Mouse (Mus musculus): ENCODE results near the gene Plbd2.
A peak's percentile ranks its signal among the peaks of the same experiment; 100 is the strongest.

The Plbd2 gene

DNA sequence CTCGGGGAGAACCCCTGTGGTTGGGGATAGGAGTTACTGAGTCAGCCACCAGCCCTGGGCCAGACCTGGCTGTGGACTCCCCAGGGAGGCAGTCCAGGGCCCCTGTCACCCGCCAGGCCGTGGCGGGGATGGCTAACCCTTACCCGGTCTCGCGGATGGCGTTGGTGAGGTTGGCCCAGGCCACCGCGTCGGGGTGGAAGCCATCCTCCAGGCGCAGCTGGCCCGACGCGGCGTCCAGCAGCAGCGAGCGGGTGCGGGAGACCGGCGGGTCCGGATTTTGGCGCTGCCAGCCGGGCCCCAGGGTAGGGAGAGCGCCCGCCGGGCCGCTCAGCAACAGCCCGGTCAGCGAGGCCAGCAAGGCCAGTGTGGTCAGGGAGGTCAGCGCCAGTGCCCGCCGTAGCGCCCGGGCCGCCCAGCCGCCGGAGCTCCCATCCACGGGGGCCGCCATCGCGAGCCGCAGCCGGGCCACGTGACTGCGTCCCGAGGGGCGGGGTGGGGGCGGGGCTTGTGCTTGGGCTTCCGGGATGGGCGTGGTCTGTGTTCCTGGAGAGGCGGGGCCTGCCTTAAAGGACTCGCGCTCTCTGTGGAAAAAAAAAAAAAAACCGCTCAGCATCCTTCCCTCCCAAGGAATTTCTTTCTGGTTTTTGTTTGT, at the start of gene Plbd2:
TSS of gene Plbd2 (minus strand) at position 482 of the 652 bp plus-strand sequence.
- peak; percentile 86 to 88 for DNase-seq

DNA sequence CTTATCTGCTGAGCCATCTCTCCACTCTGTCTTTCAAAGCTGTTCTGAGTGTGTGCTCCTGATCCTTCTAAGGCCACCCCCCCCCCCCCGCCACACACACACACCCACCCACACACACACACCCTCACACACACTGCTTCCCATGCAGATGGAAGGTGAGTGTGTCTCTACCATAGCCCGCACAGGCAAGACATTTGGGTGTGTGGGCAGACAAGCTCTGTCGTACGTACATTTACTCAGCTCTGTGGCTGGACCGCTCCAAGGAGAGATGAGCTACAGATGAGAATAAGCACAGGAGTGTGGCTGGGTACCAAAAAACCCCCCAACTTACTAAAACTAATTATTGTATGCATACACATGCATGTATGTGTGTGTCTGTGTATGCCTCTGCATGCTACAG, 47.2 kb upstream of the Plbd2 start:
- DNase-seq = no peak

DNA sequence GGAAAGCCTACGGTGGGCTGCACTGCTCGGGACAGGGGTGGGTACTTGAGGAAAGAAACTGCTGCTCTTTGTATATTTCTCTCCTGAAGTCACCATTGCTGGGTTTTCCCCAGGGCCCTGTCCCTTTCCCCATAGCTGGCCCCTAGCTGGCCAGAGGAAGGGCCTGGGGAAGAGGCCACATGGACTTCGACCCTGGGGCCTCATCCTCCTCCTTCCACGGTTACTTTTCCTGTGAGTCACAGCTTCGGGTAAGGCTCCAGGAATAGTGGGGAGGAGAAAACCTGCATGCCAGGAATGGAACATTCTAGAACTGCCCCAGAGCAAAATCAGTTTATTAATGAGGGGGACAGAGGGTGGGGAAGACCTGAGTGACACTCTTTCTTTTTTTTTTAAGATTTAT, 46.7 kb upstream of the Plbd2 start:
- DNase-seq = no peak

DNA sequence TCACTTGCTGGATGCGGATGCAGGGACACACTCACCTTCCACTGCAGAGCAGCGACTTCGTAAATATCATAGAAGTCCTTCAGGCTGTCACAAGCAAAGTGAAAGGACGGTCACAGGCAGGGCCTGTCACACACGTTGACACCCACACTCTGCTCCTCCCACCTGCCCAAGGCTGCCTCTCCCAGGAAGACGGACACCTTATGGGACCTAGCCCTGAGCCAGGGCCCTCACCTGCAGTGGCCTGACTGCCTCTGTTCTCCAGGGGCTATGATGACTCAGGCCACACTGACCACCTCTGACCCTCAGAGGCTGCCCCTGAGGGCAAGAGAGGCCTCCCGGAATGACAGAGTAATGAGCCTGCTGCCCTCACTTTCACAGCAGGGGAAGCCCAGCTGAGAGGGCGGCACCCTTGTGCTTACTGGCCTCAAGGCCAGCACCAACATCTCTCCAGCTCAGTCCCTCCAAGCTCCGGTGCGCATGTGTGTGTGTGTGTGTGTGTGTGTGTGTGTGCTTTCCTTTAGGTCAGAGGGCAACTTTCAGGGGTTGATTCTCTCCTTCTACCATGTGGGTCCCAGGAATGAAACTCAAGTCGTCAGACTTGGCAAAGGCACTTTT, 44.9 kb upstream of the Plbd2 start:
- DNase-seq = no peak

DNA sequence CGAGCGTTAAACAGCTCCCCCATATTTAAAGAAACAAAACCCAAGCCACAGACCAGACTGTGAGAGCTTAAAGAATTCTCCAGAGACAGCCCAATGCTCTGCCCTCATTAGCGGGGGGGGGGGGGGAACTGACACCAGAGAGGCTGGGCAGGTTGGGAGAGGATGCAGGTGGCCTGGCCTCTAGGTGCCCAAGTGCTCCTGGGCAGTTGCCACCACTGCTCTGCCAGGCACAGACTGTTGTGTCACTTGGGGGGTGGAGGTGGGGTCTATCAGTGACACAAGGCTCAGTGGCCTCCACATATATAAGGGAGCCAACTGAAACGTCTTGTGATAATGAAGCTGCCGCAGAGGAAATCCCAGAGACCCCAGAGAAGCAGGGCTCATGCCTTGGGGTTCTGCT, 33.2 kb upstream of the Plbd2 start:
- peak in 1 of 2 experiments; percentile 44 for DNase-seq

DNA sequence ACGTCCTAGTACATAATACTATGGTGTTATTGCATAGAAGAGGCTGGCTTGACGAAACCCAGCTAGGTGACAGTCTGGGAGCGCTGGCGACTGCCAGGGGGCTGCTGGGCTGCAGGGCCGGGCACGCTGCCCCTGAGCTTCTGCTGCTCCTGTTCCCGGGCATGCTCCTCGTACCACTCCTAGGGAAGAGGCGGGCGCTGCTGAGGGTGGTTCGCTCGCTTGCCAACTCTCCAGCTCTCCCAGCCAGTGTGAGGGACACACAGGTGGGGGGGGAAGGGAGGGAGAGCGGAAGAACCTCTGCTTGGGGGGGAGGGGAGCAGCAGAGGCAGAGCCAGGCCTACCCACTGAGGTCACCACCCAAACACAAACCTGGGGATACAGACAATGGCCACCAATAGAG, 32.6 kb upstream of the Plbd2 start:
- peak; percentile 60 to 64 for DNase-seq

DNA sequence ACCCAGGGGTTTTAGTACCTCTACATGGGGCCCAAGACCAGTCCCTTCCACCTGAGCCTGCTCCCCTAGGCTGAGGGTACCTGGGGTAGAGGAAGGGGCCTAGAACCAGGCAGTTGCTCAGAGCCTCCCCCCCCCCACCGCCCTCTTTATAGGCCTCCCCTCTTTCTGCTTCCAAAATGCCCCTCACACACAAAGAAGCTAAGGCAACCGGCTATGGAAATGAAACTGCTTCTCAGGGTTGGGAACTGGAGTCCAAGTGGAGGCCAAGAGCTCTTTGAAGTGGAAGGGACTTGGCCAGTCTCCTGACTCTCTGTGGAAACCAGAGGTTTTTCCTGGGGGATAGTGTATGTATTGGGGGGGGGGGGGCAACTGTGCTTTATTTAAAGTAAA, 31.3 kb upstream of the Plbd2 start:
- DNase-seq = no peak

DNA sequence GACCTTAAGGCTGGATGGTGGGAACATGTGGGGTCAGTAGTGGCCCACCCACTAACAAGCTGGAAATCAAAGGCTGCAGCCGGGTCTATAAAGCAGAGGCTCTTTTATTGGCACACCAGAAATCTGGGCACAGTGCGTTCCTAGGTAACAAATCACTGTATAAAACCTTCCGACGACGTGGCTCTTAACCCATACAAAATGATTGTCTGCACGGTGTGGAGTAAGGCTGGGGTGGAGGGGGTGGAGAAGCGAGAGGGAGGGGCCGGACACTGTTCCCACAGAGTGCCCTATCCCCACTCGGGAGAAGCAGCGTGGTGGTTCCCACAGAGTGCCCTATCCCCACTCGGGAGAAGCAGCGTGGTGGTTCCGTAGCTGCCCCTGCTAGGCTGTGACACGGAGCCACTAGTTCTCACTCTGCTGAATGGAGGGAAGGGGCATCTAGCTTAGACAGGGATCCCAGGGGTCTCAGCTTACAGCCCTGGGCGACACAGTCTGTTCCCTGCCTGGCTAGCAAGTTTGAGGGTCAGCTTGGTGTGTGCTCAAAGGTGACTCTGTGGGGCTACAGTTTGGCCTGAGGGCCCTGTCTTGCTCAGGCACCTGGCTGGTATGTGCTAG, 30.8 kb upstream of the Plbd2 start:
- DNase-seq = no peak

DNA sequence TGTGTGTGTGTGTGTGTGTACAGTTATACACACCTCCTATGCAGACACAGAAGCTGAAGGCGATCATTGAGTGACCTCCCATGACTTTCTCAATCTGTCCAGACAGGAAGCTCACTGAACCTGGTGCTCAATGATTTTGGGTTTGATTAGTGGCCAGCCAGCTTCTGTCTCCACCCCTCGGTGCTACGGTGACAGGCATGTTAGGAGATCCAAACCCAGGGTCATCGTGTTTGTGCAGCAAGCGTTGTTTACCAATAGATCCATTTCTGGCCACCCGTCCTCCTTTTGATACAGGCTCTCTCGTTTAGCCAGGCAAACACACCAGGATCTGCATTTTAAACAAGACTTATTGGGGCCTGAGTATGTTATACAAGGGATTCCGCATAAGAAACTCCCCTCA, 28.2 kb upstream of the Plbd2 start:
- no peak for DNase-seq

DNA sequence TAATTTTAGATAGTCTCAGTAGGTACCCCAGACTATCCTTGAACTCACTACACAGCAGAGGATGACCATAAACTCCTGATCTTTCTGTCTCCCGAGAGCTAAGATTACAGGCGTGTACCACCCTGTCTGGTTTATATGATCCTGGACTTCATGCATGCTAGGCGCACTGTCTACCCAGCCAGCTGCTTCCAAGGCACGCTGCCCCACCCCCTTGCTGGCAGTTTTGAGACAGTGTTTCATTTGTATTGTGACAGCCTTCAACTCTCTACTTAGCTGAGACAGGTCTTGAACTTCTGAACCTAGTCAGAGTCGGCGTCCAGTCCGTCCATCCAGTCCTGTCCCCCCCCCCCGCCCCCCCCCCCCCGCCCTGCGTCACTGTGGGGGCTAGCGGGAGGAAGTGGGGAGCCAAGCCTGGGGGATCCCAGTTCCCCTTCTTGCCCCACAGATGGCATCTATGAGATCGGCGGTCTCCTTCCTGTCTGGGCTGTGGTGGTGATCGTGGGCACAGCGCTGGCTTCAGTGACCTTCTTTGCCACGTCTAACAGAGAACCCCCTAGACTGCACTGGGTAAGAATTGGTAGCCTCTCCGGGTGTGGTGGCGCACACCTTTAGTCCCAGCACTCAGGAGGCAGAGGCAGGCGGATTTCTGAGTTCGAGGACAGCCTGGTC, 24.0 kb upstream of the Plbd2 start:
- DNase-seq = no peak

DNA sequence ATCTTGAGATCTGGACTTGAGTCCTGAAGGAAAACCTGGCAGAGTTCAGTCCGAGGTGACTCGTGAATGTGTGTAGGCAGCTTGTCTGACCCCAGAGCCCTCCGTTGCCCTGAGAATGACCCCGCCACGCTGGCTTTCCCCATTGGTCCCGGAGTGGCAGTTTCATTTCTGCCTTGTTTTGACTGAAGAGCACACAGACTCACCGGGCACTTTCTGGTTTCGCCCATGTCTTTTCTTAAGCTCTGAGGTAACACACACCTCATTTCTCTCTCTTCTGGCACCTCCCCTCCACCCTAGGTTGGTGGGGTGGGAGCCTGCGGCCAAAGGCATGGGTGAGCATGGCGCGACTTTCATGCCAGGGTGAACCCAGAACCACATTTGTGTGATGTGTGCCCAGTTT, 22.9 kb upstream of the Plbd2 start:
- DNase-seq = no peak

DNA sequence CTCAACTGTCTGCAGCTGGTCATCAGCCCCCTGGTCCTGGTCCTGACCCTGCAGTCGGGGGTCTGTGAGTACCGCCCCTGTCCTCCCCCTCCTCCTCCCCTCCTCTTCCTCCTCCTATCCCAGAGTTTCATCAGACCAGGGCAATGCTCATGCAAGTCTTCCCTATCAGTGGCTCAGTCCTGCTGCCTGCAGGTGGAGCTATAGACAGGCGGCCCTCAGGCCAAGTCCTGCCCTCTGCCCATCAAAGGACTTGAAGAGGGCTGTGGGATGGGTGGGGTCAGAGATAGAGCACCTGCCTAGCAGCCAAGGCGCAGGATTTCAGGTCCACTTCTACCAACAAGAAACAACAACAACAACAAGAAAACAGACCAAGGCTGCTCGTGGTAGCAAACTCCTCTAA, 22.3 kb upstream of the Plbd2 start:
- no peak for DNase-seq

DNA sequence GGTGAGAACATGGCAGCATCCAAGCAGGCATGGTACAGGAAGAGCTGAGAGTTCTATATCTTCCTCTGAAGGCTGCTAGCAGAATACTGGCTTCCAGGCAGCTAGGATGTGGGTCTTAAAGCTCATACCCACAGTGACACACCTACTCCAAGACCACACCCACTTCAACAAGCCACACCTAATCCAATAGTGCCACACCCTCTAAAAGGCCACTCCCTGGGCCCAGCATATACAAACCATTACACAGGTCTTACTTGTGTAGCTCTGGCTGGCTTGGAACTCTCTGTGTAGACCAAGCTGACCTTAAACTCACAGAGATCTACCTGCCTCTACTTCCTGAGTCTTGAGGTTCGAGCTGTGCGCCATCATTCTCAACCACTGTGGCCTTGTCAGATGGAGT, 21.3 kb upstream of the Plbd2 start:
- no peak for DNase-seq

DNA sequence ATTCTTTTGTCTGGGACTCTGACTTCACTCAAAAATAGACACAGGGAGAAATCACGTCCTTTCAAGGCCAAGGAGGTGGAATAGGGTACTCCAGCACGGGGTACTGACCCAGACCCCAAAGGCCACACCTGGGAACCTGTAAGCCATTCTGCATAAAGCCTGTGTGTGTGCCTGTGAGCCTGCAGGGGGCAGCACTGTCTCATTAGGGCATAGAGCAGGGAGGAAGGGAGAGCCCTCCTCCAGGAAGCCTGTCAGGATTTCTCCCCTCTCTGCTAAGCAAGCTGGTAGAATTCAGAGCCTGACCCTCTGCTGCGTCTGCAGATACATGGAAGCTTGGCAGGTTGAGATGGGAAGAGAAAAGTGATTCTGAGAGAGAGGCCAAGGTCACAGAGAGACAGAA, 19.2 kb upstream of the Plbd2 start:
- DNase-seq = peak in 1 of 2 experiments; percentile 52

DNA sequence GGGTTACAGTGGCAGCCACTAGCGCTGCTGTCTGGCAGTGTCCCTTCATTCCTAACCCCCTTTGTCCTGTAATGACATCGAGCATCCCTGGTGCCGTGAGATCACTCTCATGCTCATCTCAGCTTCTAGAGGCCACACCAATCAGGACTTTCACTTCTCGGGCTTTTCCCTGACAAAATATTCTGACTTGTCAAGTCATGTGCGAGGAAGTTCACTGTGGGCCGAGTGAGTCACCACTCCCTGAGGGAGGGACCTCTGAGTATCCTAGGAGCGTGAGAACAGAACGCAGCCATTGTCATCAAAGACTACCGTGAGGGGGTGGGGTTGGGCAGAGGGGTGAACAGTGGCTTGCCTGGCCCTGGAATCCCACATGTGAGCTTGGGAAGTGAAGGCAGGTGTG, 14.1 kb upstream of the Plbd2 start:
- no peak for DNase-seq

DNA sequence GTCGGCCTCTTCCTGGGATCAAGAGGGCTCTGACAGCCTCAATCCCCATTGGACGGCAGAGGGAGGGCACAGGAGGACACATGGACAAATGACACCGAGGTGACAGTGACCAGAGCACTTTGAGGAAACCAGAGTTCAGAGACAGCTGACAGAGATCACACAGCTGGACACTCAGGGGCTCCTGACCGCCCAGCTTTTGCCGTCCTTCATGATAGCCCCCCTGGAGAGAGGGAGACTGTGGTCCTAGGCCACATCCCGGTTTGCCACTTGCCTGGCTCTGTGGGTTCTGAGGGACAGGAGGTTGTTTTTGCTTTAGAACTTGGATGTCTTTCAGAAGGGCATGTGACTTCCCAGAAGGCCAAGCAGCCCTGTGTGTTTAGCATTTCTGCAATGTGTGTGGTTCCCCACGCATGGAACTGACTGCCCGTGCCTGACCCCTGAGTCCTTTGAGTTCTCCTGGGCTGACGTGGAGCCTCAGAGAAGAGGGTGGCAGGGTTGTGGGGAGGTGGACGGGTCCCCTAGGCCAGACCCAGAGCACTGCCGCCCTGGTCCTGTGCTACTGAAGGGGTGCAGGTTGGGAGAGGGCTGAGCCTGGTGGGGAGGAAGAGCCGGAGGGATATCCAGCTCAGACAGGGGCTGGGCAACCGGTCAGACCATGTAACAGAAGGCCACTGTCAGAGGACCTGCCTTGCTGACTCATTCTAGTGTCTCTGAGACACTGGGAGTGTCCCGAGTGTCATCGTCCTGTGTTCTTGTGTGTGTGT, 13.0 kb upstream of the Plbd2 start:
- DNase-seq = no peak

DNA sequence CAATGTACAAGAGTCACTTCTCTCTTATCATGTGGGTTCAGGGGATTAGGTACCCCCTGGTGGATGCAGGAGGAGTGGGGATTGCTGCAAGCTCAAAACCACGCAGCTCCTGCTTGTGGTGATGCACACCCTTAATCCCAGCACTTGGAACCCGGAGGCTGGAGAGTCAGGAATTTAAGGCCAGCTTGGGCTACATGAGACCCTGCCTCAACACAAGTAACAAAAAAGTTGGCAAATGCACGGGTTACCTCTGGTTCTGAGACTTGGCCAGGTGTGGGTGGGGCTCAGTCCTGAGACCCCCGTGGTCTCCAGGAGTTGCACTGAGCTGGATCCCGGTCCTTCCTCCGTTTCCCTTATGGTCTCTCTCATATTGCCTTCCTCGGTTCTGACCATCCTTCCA, 12.0 kb upstream of the Plbd2 start:
- DNase-seq = no peak

DNA sequence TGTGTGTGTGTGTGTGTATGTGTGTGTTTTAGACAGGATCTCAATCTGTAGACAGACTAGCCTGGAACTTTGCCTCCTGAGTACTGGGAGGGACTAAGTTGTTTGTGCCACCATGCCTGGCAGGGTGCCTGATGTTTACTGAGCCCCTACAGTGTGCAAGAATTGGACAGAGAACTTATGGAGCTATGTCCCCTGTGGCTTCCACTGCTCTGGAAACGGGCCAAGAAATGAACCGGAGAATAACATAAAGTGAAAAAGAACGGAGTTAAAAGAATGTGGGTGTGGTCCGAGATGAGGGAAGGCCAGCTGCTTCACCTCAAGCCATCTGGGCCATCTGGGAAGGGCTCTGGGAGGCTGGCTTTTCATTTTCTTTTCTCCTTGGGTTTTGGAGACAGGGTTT, 11.3 kb upstream of the Plbd2 start:
- no peak for DNase-seq

DNA sequence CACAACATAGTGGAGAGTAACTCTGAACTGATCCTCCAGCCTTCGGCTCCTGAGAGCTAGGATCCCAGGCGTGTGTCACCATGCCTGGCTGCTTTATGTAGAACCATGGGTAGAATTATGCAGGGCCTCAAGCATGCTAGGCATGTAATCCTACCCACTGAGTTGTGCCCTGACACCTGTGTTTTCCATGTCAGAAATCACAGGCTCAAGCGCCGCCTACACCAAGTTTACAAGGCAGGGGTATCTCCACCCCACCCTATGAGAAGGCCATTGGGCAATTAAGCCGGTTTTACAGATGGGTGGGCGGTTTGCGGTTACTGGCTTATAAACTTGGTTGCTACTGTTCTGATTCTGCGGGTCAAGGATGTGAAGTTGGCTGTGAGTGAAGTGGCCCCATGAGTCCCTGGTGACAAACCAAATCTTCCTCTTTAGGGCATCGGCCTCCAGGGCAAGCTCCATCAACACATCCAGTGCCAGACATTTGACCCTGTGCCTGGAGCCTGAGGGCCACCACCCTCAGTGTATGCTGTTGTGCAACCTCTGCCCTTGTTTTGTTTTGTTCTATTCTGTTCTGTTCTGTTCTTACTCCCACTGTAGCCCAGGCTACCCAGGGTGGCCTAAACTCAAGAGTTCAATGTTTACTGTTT, 10.7 kb upstream of the Plbd2 start:
- DNase-seq = no peak

DNA sequence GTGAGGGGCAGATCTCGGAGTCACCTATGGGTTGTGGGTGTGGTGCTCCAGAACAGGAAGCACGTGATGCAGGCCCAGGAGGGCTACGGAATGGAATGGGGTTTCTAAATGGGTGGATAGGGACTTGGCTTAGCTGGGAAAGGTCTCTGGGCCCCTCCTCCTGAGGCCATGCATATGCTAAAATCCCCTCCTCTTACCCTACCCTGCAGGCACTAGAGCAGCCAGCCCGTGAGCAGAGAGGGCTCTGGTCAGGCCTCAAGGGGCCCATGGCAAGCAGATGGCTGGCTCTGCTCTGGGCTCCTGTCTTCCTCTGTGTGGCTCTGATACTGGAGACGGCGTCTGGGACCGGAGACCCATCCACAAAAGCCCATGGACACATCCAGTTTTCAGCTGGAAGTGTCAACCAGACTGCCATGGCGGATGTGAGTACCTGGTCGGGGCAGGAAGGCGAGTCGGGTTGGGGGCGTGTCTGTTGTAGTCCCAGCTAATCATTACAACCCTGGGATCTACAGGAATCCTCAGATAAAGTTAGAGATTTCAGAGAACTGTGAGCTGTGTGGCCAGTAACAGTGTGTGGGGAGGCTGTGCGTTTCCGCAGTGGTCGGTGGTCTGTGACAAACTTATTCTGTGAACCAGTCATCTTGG, 9.6 kb upstream of the Plbd2 start:
- DNase-seq = no peak

DNA sequence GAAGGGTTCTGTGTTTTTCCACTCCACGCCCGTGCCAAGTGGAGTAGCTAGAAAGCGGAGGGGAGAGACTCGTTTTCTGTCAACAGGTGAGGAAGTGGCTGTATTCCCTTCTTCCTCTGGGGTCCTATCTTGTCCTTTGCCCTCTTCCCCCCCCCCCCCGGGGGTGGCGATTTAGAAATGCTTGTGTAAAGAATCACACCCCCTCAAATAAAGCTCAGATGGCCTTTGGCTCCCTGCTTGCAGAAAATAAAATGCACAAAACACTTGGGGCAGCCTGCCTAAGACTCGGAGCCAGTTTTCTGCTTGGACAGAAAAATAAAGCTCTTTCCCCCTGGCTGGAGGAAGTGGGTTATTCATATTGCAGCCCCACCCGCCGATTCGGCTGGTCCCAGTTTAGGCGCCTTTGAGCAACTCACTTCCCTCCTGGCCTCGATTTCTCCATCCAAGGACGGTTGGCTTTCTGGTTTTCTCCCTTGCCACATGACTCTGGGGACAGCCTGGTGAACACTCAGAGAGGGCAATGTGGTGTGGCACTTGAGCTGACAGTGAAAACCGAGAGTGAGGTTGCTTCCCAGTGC, 8.3 kb upstream of the Plbd2 start:
- DNase-seq = no peak

Measured in cerebellum, adult 18-20 months (tissue).